Mouse (Mus musculus) heart, adult 9 months (tissue): ENCODE data around the gene Pik3cg.

Experiments used
- DNase-seq, 2 experiments: peaks; one replicate each; pipeline ENCODE4 v3.0.0; 2022; ENCODE audit warnings: low spot score in 2 of 2

Gene Pik3cg

GRCm38 (mm10) chr12:32144513-32144912, 63.9 kb downstream of the Pik3cg start:
- peak; percentile 27 to 70 for DNase-seq

GRCm38 (mm10) chr12:32143782-32144181, 64.7 kb downstream of the Pik3cg start:
- DNase-seq = no peak

- DNase-seq = no peak
Observed at GRCm38 (mm10) chr12:32143151-32143550, 65.3 kb downstream of the Pik3cg start.

- DNase-seq = no peak
Observed at GRCm38 (mm10) chr12:32141766-32142165, 66.7 kb downstream of the Pik3cg start.

- peak in 1 of 2 experiments; percentile 15 for DNase-seq
Observed at GRCm38 (mm10) chr12:32138831-32139230, 69.6 kb downstream of the Pik3cg start.

- no peak for DNase-seq
Observed at GRCm38 (mm10) chr12:32138362-32138761, 70.1 kb downstream of the Pik3cg start.

- DNase-seq = no peak
Observed at GRCm38 (mm10) chr12:32137542-32137941, 70.9 kb downstream of the Pik3cg start.

GRCm38 (mm10) chr12:32127599-32128507, 80.6 kb downstream of the Pik3cg start:
- no peak for DNase-seq

GRCm38 (mm10) chr12:32127158-32127557, 81.3 kb downstream of the Pik3cg start:
- no peak for DNase-seq

- DNase-seq = no peak
Observed at GRCm38 (mm10) chr12:32124456-32124855, 84.0 kb downstream of the Pik3cg start.

- no peak for DNase-seq
Observed at GRCm38 (mm10) chr12:32124030-32124429, 84.4 kb downstream of the Pik3cg start.

- DNase-seq = peak; percentile 43 to 52
Observed at GRCm38 (mm10) chr12:32123559-32123958, 84.9 kb downstream of the Pik3cg start.
